Mouse (Mus musculus) kidney, postnatal 0 days (tissue): ENCODE results near the gene CT030661.1. TPM values are rescaled to one million over a fixed set of nuclear protein-coding genes. Genes with fewer than 3 reads are reported as not detected.
A peak's percentile ranks its signal among the peaks of the same experiment; 100 is the strongest.
"Not testable (repeated sequence)": the region's sequence is repeated elsewhere in the genome, so short reads cannot be mapped to it uniquely, and the experiment has no call there.

Experiments used
- ATAC-seq: fragments of 200-750 bp; cut with Nextera tagmentation; replicated peaks from 2 replicates; pipeline ENCODE4 v1.8.0; 2017; ENCODE audit warnings: low read depth, moderate number of reproducible peaks, moderate TSS enrichment, moderate library complexity; ENCODE audit not compliant: low FRiP score
- DNase-seq: peaks from one replicate; pipeline ENCODE4 v3.0.0-alpha.2; 2016; ENCODE audit warnings: low spot score
- H3K27ac ChIP-seq: fragments of 300-500 bp; sonication (generic); 2 replicates; pipeline ENCODE4 v1.5.1; 2014; ENCODE audit warnings: mild to moderate bottlenecking
- H3K27me3 ChIP-seq: fragments of 300-500 bp; sonication (generic); 2 replicates; pipeline ENCODE4 v1.6.1; 2014; ENCODE audit warnings: low read length, mixed read lengths; ENCODE audit not compliant: insufficient read depth
- H3K36me3 ChIP-seq: fragments of 300-500 bp; sonication (generic); 2 replicates; pipeline ENCODE4 v1.6.1; 2014; ENCODE audit warnings: low read length, mixed read lengths; ENCODE audit not compliant: insufficient read depth
- H3K4me1 ChIP-seq: fragments of 300-500 bp; sonication (generic); replicated peaks from 2 replicates; pipeline ENCODE4 v1.6.1; 2014; ENCODE audit warnings: antibody characterized with exemption, low read length, mixed read lengths; ENCODE audit not compliant: insufficient read depth
- H3K4me2 ChIP-seq: fragments of 300-500 bp; sonication (generic); 2 replicates; pipeline ENCODE4 v1.6.1; 2014; ENCODE audit warnings: mild to moderate bottlenecking, low read length, moderate library complexity, mixed read lengths
- H3K4me3 ChIP-seq: fragments of 300-500 bp; sonication (generic); replicated peaks from 2 replicates; pipeline ENCODE4 v1.5.1; 2014; ENCODE audit warnings: low read depth, low read length
- H3K9ac ChIP-seq: fragments of 300-500 bp; sonication (generic); 2 replicates; pipeline ENCODE4 v1.6.1; 2014; ENCODE audit warnings: low read depth, low read length
- H3K9me3 ChIP-seq: fragments of 300-500 bp; sonication (generic); replicated peaks from 2 replicates; pipeline ENCODE4 v1.6.1; 2016; ENCODE audit warnings: low read length, inconsistent platforms, mixed read lengths
- CTCF ChIP-seq: IDR thresholded peaks from 2 replicates; pipeline ENCODE4 v1.5.1; 2016; ENCODE audit warnings: antibody characterized with exemption, low read depth, mild to moderate bottlenecking, moderate library complexity
- WGBS: fragments of 180-500 bp; shearing (Covaris S2); extraction: QIAGEN DNeasy Blood & Tissue Kit; methylation state at CpG from one replicate; pipeline ENCODE4 v1.1.7; 2014; 5-methylcytosine and 5-hydroxymethylcytosine counted together
- polyA plus RNA-seq: library from polyadenylated mRNA; unstranded; fragments of >200 nt; fragmentation: Nextera tagmentation; extraction: Ambion mirVana; gene quantifications from 2 replicates; pipeline ENCODE4 v1.2.1, GENCODE M21; 2015

CT030661.1 gene
- polyA plus RNA-seq, result 12.2 and 13.5 TPM in 2 replicates

DNA sequence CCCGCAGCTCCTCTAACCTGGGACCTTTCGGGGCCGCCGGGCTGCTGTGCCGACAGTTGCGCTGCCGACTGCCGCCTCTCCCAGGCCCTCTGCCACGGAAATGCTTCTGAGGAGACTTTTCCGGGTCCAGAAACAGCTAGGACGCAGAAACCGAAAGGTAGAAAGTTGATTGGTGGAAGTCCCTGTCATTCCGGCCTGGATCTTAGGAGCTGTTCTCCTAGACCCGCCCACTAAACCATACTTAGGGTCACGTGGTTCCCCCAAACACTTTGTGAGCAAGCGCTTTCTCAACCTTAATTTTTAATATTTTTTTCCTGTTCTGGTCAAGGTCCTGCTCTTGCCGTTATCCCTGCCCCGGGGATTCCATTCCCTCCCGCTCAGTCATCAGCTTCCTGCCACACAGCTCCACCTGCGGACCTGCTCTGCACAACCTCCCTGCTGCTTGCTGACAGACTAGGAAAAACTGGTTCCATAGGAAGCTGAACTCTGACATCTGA lies at the start of gene CT030661.1:
Gene CT030661.1, minus strand, starts transcription at position 108 of the 497 bp plus-strand sequence.
- Histone ChIP-seq H3K4me2 (peak within 1 kb of the TSS; percentile 53), H3K27ac (peak within 1 kb of the TSS; percentile 88), H3K4me3 (peak within 1 kb of the TSS; percentile 61), H3K9ac (peak within 1 kb of the TSS; percentile 75)
- not testable (repeated sequence) for H3K27me3 ChIP-seq, H3K36me3 ChIP-seq, H3K9me3 ChIP-seq, H3K4me1 ChIP-seq
- DNase-seq (peak; percentile 98), ATAC-seq (peak; percentile 100)
- under 1% methylated on average over 20 of the region's 20 CpGs for WGBS

DNA sequence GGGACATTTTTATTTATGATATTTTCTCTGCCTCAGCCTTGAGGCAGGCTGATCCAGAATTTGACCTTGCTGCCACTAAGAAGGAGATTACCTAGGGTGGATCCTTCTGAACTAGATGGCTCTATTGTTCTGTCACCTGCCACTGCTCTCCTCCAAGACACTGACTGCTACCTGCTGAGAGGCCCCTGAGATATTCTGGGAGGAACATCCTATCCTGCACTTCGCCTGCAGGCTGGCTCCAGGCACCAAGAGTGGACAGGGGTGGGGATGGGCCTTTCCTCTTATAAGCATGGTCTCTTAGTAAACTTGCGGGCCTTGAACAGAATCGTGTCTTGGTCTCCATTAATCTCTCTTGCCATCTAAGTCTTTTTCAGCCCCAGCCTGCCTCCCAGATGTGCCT lies 49.3 kb upstream of the CT030661.1 start:
- H3K36me3 ChIP-seq, result 0 out of 2 replicates have a peak, but pooled peaks cover 2% of the 10 kb centered on the region
- DNase-seq (no peak), ATAC-seq (no peak)
- no peak overlapping the region for H3K4me3 ChIP-seq
- H3K4me2 ChIP-seq, result no peak overlapping the region
- H3K9me3 ChIP-seq, result 0 out of 2 replicates have a peak, but pooled peaks cover 10% of the 10 kb centered on the region
- WGBS, result 91% methylated on average over 3 of the region's 3 CpGs
- no peak for TF ChIP-seq CTCF
- no peaks in the 10 kb centered on the region for H3K27me3 ChIP-seq
- no peak overlapping the region for H3K27ac ChIP-seq
- H3K4me1 ChIP-seq, result peaks cover 9% of the 10 kb centered on the region; the same call in 1 of the 2 replicates
- no peak overlapping the region for H3K9ac ChIP-seq

DNA sequence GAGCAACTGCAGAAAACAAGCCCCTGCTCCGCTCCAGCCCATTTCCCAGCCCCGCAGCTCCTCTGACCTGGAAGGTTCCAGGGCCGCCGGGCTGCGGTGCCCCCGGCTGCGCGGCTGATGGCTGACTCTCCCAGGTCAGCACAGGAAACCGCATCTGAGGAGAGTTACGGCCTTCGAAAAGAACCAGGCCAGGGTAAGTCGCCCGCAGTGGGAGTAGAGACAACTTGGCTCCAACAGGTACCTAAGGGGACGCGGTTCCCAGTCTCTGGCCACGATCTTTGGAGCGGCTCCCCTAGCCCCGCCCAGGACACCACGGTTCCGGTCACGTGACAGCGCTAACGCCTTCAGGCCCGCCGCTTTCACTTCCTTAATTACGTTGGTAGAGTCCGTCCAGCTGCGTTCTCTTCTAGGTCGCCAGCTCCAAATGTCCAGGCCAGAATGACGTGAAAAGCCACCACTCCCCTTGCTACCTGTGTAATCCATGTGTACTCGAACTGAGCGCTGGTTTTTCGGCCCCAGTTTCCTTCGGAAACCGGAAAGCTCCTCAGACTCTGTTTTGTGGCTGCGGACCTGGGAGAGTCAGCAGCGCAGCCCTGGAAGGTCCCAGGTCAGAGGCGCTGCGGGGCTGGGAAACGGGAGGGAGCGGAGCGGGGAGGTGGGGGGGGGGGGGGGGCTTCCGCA lies 46.6 kb upstream of the CT030661.1 start, which contains the start of the genes Zfp944 and Zfp758:
Gene Zfp944, minus strand, starts transcription at position 300 of the 681 bp plus-strand sequence.
Gene Zfp758, plus strand, starts transcription at position 353 of the 681 bp plus-strand sequence.
- Histone ChIP-seq H3K9ac (peak within 1 kb of the TSS; percentile 76), H3K27ac (peak within 1 kb of the TSS; percentile 88), H3K4me2 (peak within 1 kb of the TSS; percentile 56), H3K4me3 (peak within 1 kb of the TSS; percentile 56)
- H3K36me3 ChIP-seq, H3K4me1 ChIP-seq, H3K9me3 ChIP-seq, H3K27me3 ChIP-seq: not testable (repeated sequence)
- DNase-seq, result peak; percentile 45
- WGBS, result 0% methylated on average over 28 of the region's 43 CpGs
- ATAC-seq, result peak; percentile 99

DNA sequence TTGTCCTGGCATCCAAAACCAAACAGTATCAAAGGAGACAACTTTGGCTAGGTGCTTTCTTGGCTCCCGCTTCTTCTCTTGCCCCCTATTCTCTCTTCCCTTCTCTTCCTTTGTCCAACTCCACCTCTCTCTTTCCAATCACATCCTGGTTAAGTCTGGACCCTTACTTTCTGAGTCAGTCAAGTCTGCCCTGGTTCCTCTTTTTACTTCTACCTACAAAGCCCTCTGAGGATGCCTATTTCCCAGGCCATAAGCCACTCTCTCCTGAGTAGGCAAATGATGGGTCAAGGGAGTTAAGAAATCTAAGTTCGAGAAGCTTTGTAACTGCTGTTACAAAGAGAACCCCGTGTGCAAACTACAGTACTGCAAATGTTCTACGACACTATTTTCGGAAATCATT lies 45.9 kb upstream of the CT030661.1 start:
- H3K4me1 ChIP-seq, result peaks cover 9% of the 10 kb centered on the region; the same call in 1 of the 2 replicates
- WGBS, result 35% methylated on average over 5 of the region's 5 CpGs
- H3K9me3 ChIP-seq, result no peaks in the 10 kb centered on the region
- H3K4me3 ChIP-seq, result peak overlapping the region; percentile 56
- ATAC-seq, result no peak
- DNase-seq, result no peak
- no peak overlapping the region for H3K27ac ChIP-seq
- peak overlapping the region; percentile 56 for H3K4me2 ChIP-seq
- no peaks in the 10 kb centered on the region for H3K27me3 ChIP-seq
- peak overlapping the region; percentile 60; the same call in 1 of the 2 replicates for H3K9ac ChIP-seq
- no peak for TF ChIP-seq CTCF
- 0 out of 2 replicates have a peak, but pooled peaks cover 8% of the 10 kb centered on the region for H3K36me3 ChIP-seq

DNA sequence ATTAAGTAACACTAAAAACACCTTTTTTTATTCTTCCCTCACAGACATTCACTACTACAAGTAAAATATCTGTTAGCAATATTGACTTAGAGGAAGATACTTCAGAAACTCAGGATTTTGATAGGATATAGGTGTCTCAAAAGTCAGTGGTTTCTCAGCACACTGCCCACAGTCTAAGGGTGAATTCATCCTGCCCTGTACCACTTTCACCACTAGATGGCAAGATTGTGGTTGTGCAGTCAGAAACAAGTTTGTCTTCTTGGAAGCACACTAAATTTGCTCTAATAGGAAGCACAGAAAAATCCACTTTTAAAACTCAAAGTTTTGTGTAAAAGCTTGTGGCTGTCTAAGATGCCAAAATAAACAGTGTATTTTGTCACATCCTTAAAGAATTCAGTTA lies 38.2 kb upstream of the CT030661.1 start:
- H3K27me3 ChIP-seq, result no peaks in the 10 kb centered on the region

DNA sequence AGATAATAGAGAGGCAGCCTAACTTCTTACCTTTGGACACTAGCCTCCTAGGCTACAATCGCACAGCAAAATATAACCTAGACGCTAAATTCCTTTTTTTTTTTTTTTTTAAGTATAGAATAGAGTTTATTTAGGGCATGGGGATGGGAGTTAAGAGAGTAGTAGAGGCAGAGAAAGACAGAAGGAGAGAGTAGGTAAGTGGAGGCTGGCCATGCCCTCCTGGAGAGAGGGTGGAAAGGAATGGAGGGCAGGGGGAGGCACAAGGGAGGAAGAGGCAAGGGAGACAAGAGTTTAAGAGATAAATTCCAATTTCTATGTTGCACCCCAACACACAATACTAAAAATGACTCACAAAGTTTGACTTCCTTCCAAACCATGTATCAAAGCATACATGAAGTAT lies 610 bp upstream of the CT030661.1 start:
- peak; percentile 2; the same call in 1 of the 2 replicates for ATAC-seq
- Histone ChIP-seq H3K27ac (peak overlapping the region; percentile 88), H3K4me3 (peak overlapping the region; percentile 61; the same call in 1 of the 2 replicates), H3K4me2 (peak overlapping the region; percentile 53)
- H3K36me3 ChIP-seq, H3K27me3 ChIP-seq, H3K9me3 ChIP-seq, H3K9ac ChIP-seq, DNase-seq, H3K4me1 ChIP-seq: not testable (repeated sequence)
- 8% methylated on average over 2 of the region's 2 CpGs for WGBS

More for the DNA sequence above, 38.2 kb upstream of the CT030661.1 start:
- peak; percentile 78 for TF ChIP-seq CTCF
- Histone ChIP-seq H3K4me2 (no peak overlapping the region), H3K27ac (no peak overlapping the region), H3K4me3 (no peak overlapping the region), H3K36me3 (0 out of 2 replicates have a peak, but pooled peaks cover 8% of the 10 kb centered on the region), H3K4me1 (no peaks in the 10 kb centered on the region), H3K9me3 (no peaks in the 10 kb centered on the region), H3K9ac (no peak overlapping the region)
- ATAC-seq (no peak), DNase-seq (peak; percentile 44)

DNA sequence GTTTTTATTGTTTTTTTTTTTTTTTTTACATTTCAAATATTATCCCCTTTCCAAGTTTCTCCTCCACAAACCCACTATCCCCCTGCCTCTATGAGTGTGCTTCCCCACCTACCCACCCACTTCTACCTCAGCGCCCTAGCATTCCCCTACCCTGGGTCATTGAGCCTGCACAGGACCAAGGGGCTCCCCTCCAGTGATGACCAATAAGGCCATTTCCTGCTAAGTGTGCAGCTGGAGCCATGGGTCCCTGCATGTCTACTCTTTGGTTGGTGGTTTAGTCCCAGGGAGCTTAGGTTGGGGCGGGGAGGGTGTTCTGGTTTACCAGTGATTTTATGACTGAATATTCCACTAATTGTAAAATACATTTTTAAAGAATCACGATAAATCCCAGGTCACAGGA lies 418 bp downstream of the CT030661.1 start:
- Histone ChIP-seq H3K4me3 (peak overlapping the region; percentile 61), H3K4me2 (peak overlapping the region; percentile 53), H3K9ac (peak overlapping the region; percentile 75), H3K27ac (peak overlapping the region; percentile 88)
- not testable (repeated sequence) for DNase-seq, H3K27me3 ChIP-seq, H3K4me1 ChIP-seq, H3K9me3 ChIP-seq, H3K36me3 ChIP-seq
- WGBS, result 2% methylated on average over 3 of the region's 3 CpGs
- peak; percentile 79 for ATAC-seq
